Mouse (Mus musculus) thymus, adult 2 months (tissue): ENCODE data around the gene Prcd. TPM values are rescaled to one million over a fixed set of nuclear protein-coding genes. Genes with fewer than 3 reads are reported as not detected.
A peak's percentile ranks its signal among the peaks of the same experiment; 100 is the strongest.

ENCODE experiments used
- DNase-seq: peaks from one replicate; pipeline ENCODE4 v3.0.0; 2021
- H3K27ac ChIP-seq: fragments of 200-500 bp; 2 replicates; pipeline ENCODE4 v1.5.1; 2012; ENCODE audit warnings: low read length, control low read depth; ENCODE audit not compliant: control insufficient read depth, insufficient read depth
- H3K27me3 ChIP-seq: fragments of 200-500 bp; 2 replicates; pipeline ENCODE4 v1.6.1; 2012; ENCODE audit warnings: mild to moderate bottlenecking, low read length, moderate library complexity, mixed read lengths; ENCODE audit not compliant: control insufficient read depth, insufficient read depth
- H3K36me3 ChIP-seq: fragments of 200-500 bp; 2 replicates; pipeline ENCODE4 v1.6.1; 2012; ENCODE audit warnings: mild to moderate bottlenecking, low read length, moderate library complexity; ENCODE audit not compliant: control insufficient read depth, insufficient read depth
- H3K4me1 ChIP-seq: fragments of 200-500 bp; replicated peaks from 2 replicates; pipeline ENCODE4 v1.6.1; 2012; ENCODE audit warnings: low read length; ENCODE audit not compliant: control insufficient read depth, insufficient read depth
- H3K4me3 ChIP-seq: fragments of 200-500 bp; 2 replicates; pipeline ENCODE4 v1.5.1; 2012; ENCODE audit warnings: mild to moderate bottlenecking, low read length, control low read depth, moderate library complexity; ENCODE audit not compliant: control insufficient read depth, insufficient read depth
- CTCF ChIP-seq: fragments of 200-500 bp; IDR thresholded peaks from 2 replicates; pipeline ENCODE4 v1.5.1; 2012; ENCODE audit warnings: mild to moderate bottlenecking, control low read depth, low read length, moderate library complexity, borderline replicate concordance; ENCODE audit not compliant: control insufficient read depth, poor library complexity, insufficient read depth; ENCODE audit errors: extremely low read depth
- POLR2A ChIP-seq: fragments of 200-500 bp; IDR thresholded peaks from 2 replicates; pipeline ENCODE4 v1.6.1; 2012; ENCODE audit warnings: mild to moderate bottlenecking, low read length, control low read depth, moderate library complexity; ENCODE audit not compliant: control insufficient read depth, poor library complexity, insufficient read depth; ENCODE audit errors: extremely low read depth
- WGBS: fragments of 180-500 bp; shearing (Covaris S2); methylation state at CpG from one replicate; pipeline ENCODE4 v1.1.7; 2018; 5-methylcytosine and 5-hydroxymethylcytosine counted together
- polyA plus RNA-seq: library from polyadenylated mRNA; depleted of rRNA; stranded (reverse); fragments of >200 nt; gene quantifications from 2 replicates; pipeline ENCODE4 v1.2.3, GENCODE M21; 2012

The Prcd gene
- polyA plus RNA-seq, 1 experiment = 0.97 TPM

- Histone ChIP-seq H3K4me1 (peaks cover 50% of the 10 kb centered on the region), H3K4me3 (no peak overlapping the region), H3K27me3 (no peaks in the 10 kb centered on the region), H3K36me3 (no peaks in the 10 kb centered on the region), H3K27ac (no peak overlapping the region)
- no peak for DNase-seq
- no peak for TF ChIP-seq CTCF
- TF ChIP-seq POLR2A = no peak
- whole genome bisulfite sequencing = 97% methylated on average over 6 of the region's 6 CpGs
Measured at GRCm38 (mm10) chr11:116613234-116613633, 40.1 kb upstream of the Prcd start.

DNA sequence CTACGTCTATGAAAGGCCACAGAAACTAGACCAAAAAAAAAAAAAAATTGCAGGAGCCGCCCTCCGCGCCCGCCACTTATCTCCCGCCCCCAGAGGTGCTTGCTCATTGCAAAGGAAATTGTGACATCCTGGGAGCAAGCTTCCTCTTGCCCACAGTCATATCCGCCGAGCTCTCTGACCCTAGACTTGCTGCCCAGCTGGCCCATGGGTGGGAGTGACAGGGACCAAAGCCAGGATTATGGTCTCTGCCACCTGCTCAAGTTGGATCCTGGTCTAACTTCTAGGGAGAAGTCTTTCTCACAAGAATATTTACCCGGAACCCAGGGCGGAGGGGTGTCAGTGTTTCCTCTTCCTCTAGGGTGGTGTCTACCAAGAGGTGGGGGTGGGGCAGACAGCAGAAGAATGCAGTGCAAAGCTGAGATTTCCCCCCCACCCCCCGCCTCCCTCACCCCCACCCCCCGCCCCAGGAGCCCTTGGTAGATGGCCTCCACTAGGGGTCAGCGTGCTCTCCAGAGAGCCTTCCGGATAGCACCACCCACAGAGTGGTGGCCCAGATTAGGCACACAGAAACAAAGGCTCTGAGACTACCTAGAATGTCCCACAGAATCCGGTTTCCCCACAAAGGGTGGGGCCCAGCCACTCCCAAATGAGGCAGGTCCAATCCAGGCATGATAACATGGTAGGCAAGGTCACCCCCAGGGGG is 37.4 kb upstream of the Prcd start:
- H3K27ac ChIP-seq = no peak overlapping the region
- DNase-seq = peak; percentile 40
- H3K4me1 ChIP-seq = peaks cover 48% of the 10 kb centered on the region
- H3K4me3 ChIP-seq = peak overlapping the region; percentile 28; the same call in 1 of the 2 replicates
- WGBS = 1% methylated on average over 15 of the region's 15 CpGs
- H3K27me3 ChIP-seq = no peaks in the 10 kb centered on the region
- no peaks in the 10 kb centered on the region for H3K36me3 ChIP-seq
- no peak for TF ChIP-seq POLR2A
- TF ChIP-seq CTCF = no peak

- no peak for DNase-seq
- Histone ChIP-seq H3K36me3 (no peaks in the 10 kb centered on the region), H3K27me3 (no peaks in the 10 kb centered on the region), H3K4me1 (peaks cover 48% of the 10 kb centered on the region), H3K4me3 (no peak overlapping the region), H3K27ac (no peak overlapping the region)
- TF ChIP-seq POLR2A (no peak), CTCF (no peak)
- 19% methylated on average over 10 of the region's 10 CpGs for WGBS
Measured at GRCm38 (mm10) chr11:116616438-116617118, 36.8 kb upstream of the Prcd start.

- no peaks in the 10 kb centered on the region for H3K36me3 ChIP-seq
- 13% methylated on average over 7 of the region's 7 CpGs for WGBS
- H3K27me3 ChIP-seq = no peaks in the 10 kb centered on the region
- DNase-seq = no peak
- no peak overlapping the region for H3K4me3 ChIP-seq
- TF ChIP-seq CTCF (no peak), POLR2A (no peak)
- H3K4me1 ChIP-seq = peaks cover 49% of the 10 kb centered on the region
- no peak overlapping the region for H3K27ac ChIP-seq
Measured at GRCm38 (mm10) chr11:116617641-116618040, 35.7 kb upstream of the Prcd start.

GRCm38 (mm10) chr11:116618666-116619065 is 34.7 kb upstream of the Prcd start:
- TF ChIP-seq POLR2A (no peak), CTCF (no peak)
- no peaks in the 10 kb centered on the region for H3K27me3 ChIP-seq
- DNase-seq = no peak
- H3K36me3 ChIP-seq = no peaks in the 10 kb centered on the region
- peaks cover 57% of the 10 kb centered on the region for H3K4me1 ChIP-seq
- no peak overlapping the region for H3K27ac ChIP-seq
- no peak overlapping the region for H3K4me3 ChIP-seq
- 78% methylated on average over 7 of the region's 7 CpGs for WGBS

DNA sequence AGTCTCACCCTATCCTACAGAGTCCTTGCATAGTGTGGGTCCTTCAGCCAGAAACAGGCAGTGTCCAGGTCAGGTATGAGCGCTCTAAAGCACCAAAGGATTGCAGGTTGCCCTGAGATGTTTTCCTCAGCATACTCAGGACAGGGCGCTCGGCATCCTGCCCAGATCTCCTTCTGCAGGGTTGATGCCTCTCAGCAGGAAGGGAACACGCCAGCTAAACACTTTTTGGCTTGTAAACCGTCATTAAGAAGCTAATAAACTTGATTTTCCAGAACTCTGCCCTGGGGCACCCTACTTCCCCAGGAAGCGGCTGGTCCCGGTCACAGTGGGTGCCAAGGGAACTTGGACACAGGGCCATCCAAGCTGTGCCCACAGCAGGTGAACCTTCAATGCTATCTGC is 34.2 kb upstream of the Prcd start:
- DNase-seq = no peak
- peaks cover 60% of the 10 kb centered on the region for H3K4me1 ChIP-seq
- no peak for TF ChIP-seq CTCF
- no peak for TF ChIP-seq POLR2A

DNA sequence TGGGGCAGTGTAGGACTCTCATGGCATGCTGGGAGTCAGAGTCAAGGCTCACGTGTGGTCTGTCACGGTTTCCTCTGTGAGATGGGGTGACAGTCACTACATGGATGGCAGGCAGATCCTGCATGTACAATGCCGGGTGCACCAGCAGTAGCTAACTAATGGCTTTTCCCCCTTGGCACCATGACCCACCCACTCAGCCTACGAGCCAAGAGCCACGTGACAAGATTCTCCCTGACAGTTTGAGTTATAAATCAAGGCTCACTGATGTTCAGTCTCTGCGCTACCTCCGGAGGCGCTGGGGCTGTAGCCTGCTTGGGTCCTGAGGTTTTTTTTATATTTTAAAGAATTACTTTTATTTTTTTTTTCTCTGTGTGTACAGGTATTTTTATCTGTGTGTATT is 33.8 kb upstream of the Prcd start:
- Histone ChIP-seq H3K4me1 (peaks cover 64% of the 10 kb centered on the region), H3K36me3 (no peaks in the 10 kb centered on the region), H3K27me3 (no peaks in the 10 kb centered on the region), H3K27ac (no peak overlapping the region), H3K4me3 (no peak overlapping the region)
- no peak for DNase-seq
- TF ChIP-seq CTCF (no peak), POLR2A (no peak)
- WGBS = 77% methylated on average over 8 of the region's 8 CpGs

More for the DNA sequence above, 34.2 kb upstream of the Prcd start:
- WGBS = 95% methylated on average over 7 of the region's 7 CpGs
- Histone ChIP-seq H3K27ac (no peak overlapping the region), H3K27me3 (no peaks in the 10 kb centered on the region), H3K36me3 (no peaks in the 10 kb centered on the region), H3K4me3 (no peak overlapping the region)
